Mouse (Mus musculus): ENCODE measurements at regions not wholly inside any gene's neighbourhood (a gene's known extent, or its start where the extent isn't known, plus 50 kb on each side); places are given as distances from the start of the nearest gene placed in this dataset.

- no peak for TF ChIP-seq POLR2A (IDR thresholded peaks at IDR 0.05; ENCODE audit: control insufficient read depth in 1 of 2, insufficient read depth in 1 of 2, low read depth in 1 of 2, low read length in 2 of 2, poor library complexity in 1 of 2)
- TF ChIP-seq MYB (IDR thresholded peaks at IDR 0.05; ENCODE audit: low read depth, low read length): no peak
- no peak for TF ChIP-seq ZC3H11A (IDR thresholded peaks at IDR 0.05; ENCODE audit: low read depth, low read length)
- TF ChIP-seq USF2 (IDR thresholded peaks at IDR 0.05; ENCODE audit: borderline replicate concordance in 1 of 2, insufficient read depth in 1 of 2, low read depth in 1 of 2, low read length in 2 of 2): no peak
- no peak for TF ChIP-seq CTCF (IDR thresholded peaks at IDR 0.05 in 2 of 3, conservative IDR thresholded peaks at IDR 0.05 in 1 of 3; ENCODE audit: control insufficient read depth in 1 of 3, insufficient read depth in 1 of 3, low read depth in 2 of 3, low read length in 3 of 3, poor library complexity in 1 of 3, severe bottlenecking in 1 of 3)
Measured at GRCm38 (mm10) chr1:168861577-168861976, 429.5 kb upstream of the Pbx1 start.

Data from MEL (cell line).